Mouse (Mus musculus) megakaryocyte, adult 5-6 weeks (primary cell): ENCODE results near the gene Ddx41. TPM values are rescaled to one million over a fixed set of nuclear protein-coding genes. Genes with fewer than 3 reads are reported as not detected.

Experiments used
- total RNA-seq, 2 experiments: library from RNA; stranded (forward) in 1 of 2; stranded (reverse) in 1 of 2; fragments of 153-499, 151-499 nt in 1 of 2; fragments of 221-1000, 200-1000 nt in 1 of 2; gene quantifications; 2 replicates each; pipeline versions ENCODE4 v1.2.3 to v1.2.4; 2015 to 2017

Ddx41 gene
- total RNA-seq, 2 experiments from 2014 or later: 20.9 to 41.4 TPM

Other genes starting within 250 kb of the Ddx41 start
- 455 and 498 TPM in 2 replicates for gene Prelid1, start 216.2 kb downstream of the Ddx41 start, total RNA-seq (2015)
- 146 and 163 TPM in 2 replicates for gene Prelid1, start 216.2 kb downstream of the Ddx41 start, total RNA-seq (2017)
- gene Rab24, start 214.7 kb downstream of the Ddx41 start, total RNA-seq (2015): 228 and 247 TPM in 2 replicates
- 47.0 and 54.4 TPM in 2 replicates for gene Rab24, start 214.7 kb downstream of the Ddx41 start, total RNA-seq (2017)
- gene Mxd3, start 206.8 kb downstream of the Ddx41 start, total RNA-seq (2015): 33.1 and 36.5 TPM in 2 replicates
- 31.4 and 36.1 TPM in 2 replicates for gene Mxd3, start 206.8 kb downstream of the Ddx41 start, total RNA-seq (2017)
- gene Lman2, start 173.9 kb downstream of the Ddx41 start, total RNA-seq (2015): 73.6 and 74.9 TPM in 2 replicates
- 91.4 and 96.4 TPM in 2 replicates for gene Lman2, start 173.9 kb downstream of the Ddx41 start, total RNA-seq (2017)
- gene Rgs14, start 166.9 kb downstream of the Ddx41 start, total RNA-seq (2015): 55.3 and 56.5 TPM in 2 replicates
- 68.1 and 75.0 TPM in 2 replicates for gene Rgs14, start 166.9 kb downstream of the Ddx41 start, total RNA-seq (2017)
- 0.39 and 0.58 TPM in 2 replicates for gene Slc34a1, start 138.5 kb downstream of the Ddx41 start, total RNA-seq (2015)
- 0.44 and 2.0 TPM in 2 replicates for gene Slc34a1, start 138.5 kb downstream of the Ddx41 start, total RNA-seq (2017)
- not detected in 2 replicates for gene Pfn3, start 121.4 kb downstream of the Ddx41 start, total RNA-seq (2015)
- gene Pfn3, start 121.4 kb downstream of the Ddx41 start, total RNA-seq (2017): not detected in 2 replicates
- gene F12, start 109.9 kb downstream of the Ddx41 start, total RNA-seq (2015): 0.13 and 0.21 TPM in 2 replicates
- not detected in 2 replicates for gene F12, start 109.9 kb downstream of the Ddx41 start, total RNA-seq (2017)
- 87.3 and 89.9 TPM in 2 replicates for gene Grk6, start 91.6 kb downstream of the Ddx41 start, total RNA-seq (2015)
- gene Grk6, start 91.6 kb downstream of the Ddx41 start, total RNA-seq (2017): 144 and 155 TPM in 2 replicates
- 1.1 and 1.2 TPM in 2 replicates for gene Prr7, start 72.4 kb downstream of the Ddx41 start, total RNA-seq (2015)
- 1.4 and 1.8 TPM in 2 replicates for gene Prr7, start 72.4 kb downstream of the Ddx41 start, total RNA-seq (2017)
- 0.18 TPM in 1 of 2 replicates, not detected in the other for gene Dbn1, start 48.5 kb downstream of the Ddx41 start, total RNA-seq (2015)
- gene Dbn1, start 48.5 kb downstream of the Ddx41 start, total RNA-seq (2017): 0.57 and 2.9 TPM in 2 replicates
- gene Pdlim7, start 23.0 kb downstream of the Ddx41 start, total RNA-seq (2015): 23.8 and 25.9 TPM in 2 replicates
- 9.4 and 12.4 TPM in 2 replicates for gene Pdlim7, start 23.0 kb downstream of the Ddx41 start, total RNA-seq (2017)
- gene Dok3, start 7.4 kb downstream of the Ddx41 start, total RNA-seq (2015): 73.6 and 80.6 TPM in 2 replicates
- 81.2 and 88.6 TPM in 2 replicates for gene Dok3, start 7.4 kb downstream of the Ddx41 start, total RNA-seq (2017)
- 29.7 and 35.4 TPM in 2 replicates for gene Fam193b, start 34.5 kb upstream of the Ddx41 start, total RNA-seq (2015)
- gene Fam193b, start 34.5 kb upstream of the Ddx41 start, total RNA-seq (2017): 19.1 and 26.4 TPM in 2 replicates
- gene Tmed9, start 37.1 kb upstream of the Ddx41 start, total RNA-seq (2015): 44.1 and 54.7 TPM in 2 replicates
- gene Tmed9, start 37.1 kb upstream of the Ddx41 start, total RNA-seq (2017): 87.7 and 100 TPM in 2 replicates
- 10.4 TPM in 2 replicates for gene B4galt7, start 63.2 kb upstream of the Ddx41 start, total RNA-seq (2015)
- 11.3 and 11.8 TPM in 2 replicates for gene B4galt7, start 63.2 kb upstream of the Ddx41 start, total RNA-seq (2017)
- 30.5 and 30.6 TPM in 2 replicates for gene Caml, start 86.3 kb upstream of the Ddx41 start, total RNA-seq (2015)
- gene Caml, start 86.3 kb upstream of the Ddx41 start, total RNA-seq (2017): 25.9 and 36.6 TPM in 2 replicates
- 44.2 and 49.5 TPM in 2 replicates for gene Ddx46, start 98.4 kb upstream of the Ddx41 start, total RNA-seq (2015)
- gene Ddx46, start 98.4 kb upstream of the Ddx41 start, total RNA-seq (2017): 58.1 and 60.1 TPM in 2 replicates
- gene B230219D22Rik, start 156.5 kb upstream of the Ddx41 start, total RNA-seq (2015): 59.5 and 68.7 TPM in 2 replicates
- 32.5 and 35.8 TPM in 2 replicates for gene B230219D22Rik, start 156.5 kb upstream of the Ddx41 start, total RNA-seq (2017)
- gene Txndc15, start 178.0 kb upstream of the Ddx41 start, total RNA-seq (2015): 24.4 and 32.2 TPM in 2 replicates
- gene Txndc15, start 178.0 kb upstream of the Ddx41 start, total RNA-seq (2017): 36.8 and 48.9 TPM in 2 replicates
- 48.9 and 56.0 TPM in 2 replicates for gene Pcbd2, start 190.7 kb upstream of the Ddx41 start, total RNA-seq (2015)
- 14.6 and 20.9 TPM in 2 replicates for gene Pcbd2, start 190.7 kb upstream of the Ddx41 start, total RNA-seq (2017)
- not detected in 2 replicates for gene Catsper3, start 247.9 kb upstream of the Ddx41 start, total RNA-seq (2015)
- gene Catsper3, start 247.9 kb upstream of the Ddx41 start, total RNA-seq (2017): not detected in 2 replicates